Mouse (Mus musculus) right cerebral cortex, postnatal 14 days (tissue): ENCODE measurements around the gene Gm5901.
A peak's percentile ranks its signal among the peaks of the same experiment; 100 is the strongest.
"Not testable (repeated sequence)": the region's sequence is repeated elsewhere in the genome, so short reads cannot be mapped to it uniquely, and the experiment has no call there.

Experiments used
- DNase-seq: peaks from one replicate; pipeline ENCODE4 v3.0.0; 2022

Gene Gm5901

DNA sequence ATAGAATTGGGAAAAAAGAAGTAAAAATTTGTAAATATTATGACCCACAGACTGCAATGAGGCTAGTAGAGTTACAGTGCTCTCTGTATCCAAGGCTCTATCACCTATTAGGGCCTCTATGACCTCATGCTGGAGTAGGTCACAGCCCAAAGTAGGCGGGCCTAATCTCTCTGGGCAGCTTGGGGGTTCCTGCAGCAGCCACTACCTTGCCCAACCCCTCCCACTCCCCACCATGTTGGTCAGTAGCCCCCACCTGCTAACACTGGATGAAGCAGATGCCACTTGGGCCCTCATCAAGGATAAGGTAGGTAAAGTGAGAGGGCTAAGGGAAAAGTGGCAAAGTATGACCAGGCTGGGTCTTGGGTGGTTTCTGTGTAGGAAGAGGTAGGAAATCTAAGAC is at the start of gene Gm5901:
Gene Gm5901, plus strand, starts transcription at position 173 of the 400 bp plus-strand sequence.
- DNase-seq, result no peak

DNA sequence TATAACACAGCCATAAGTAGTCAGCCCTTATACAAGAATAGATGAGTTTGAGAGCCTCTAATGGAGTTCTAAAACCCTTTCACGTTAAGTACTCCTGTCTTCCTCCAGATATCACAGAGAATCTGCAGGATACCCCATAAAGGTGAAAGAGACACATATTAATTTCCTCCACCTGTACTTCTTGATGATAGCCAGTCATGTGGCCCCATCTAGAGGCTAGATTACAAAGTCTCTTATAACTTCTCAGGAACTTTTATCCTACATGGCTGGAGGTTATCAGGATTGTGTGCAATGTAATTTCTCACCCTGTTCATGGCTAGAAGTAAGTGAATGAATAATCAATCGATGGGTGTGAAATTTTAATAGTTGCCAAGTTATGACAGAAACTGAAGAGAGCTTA is 49.5 kb upstream of the Gm5901 start:
- DNase-seq, result no peak

DNA sequence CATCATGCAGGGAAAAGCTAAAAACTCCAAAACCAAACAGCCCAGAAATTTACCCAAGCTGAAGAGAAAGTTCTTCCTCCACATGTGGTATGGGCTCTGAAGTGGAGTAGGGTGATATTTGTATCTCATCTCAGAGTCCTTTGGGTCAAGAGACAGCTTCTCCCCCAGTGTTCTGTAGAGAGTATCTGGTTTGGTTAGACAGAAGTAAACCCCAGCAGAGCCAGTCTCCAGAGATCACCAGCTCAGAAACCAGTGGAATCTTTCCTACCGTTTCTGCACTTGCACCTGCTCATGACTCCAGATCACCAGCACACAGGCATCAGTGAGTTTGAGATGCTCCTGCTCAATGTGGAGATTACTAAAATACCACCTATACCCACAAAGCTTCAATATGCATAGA is 40.8 kb upstream of the Gm5901 start, which contains the start of gene Olfr690:
Gene Olfr690, minus strand, starts transcription at position 101 of the 400 bp plus-strand sequence.
- DNase-seq, result no peak

DNA sequence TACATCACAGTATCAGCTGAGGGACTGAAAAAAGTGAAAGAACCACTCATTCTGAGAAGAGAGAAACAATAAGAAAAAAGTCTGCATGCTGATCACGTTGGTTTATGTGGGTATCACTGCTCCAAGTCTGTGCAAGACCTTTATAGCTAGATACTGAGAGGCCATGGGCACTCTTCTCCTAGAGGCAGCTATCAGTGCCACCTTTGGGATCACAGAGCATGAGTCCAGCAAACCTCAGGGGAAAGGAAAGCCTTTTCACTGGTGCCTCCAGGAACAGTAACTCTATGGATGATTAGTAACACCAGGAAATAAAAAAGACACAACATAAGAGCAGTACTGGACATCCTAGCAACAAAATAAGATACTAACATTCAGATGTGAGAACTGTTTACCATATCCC is 32.7 kb upstream of the Gm5901 start, which contains the start of gene Olfr691:
Gene Olfr691, minus strand, starts transcription at position 101 of the 400 bp plus-strand sequence.
- DNase-seq, result no peak

- DNase-seq, result no peak
Measured at GRCm38 (mm10) chr7:105342752-105343151, 32.1 kb upstream of the Gm5901 start.

- DNase-seq, result not testable (repeated sequence)
Measured at GRCm38 (mm10) chr7:105356064-105356463, 18.8 kb upstream of the Gm5901 start.

DNA sequence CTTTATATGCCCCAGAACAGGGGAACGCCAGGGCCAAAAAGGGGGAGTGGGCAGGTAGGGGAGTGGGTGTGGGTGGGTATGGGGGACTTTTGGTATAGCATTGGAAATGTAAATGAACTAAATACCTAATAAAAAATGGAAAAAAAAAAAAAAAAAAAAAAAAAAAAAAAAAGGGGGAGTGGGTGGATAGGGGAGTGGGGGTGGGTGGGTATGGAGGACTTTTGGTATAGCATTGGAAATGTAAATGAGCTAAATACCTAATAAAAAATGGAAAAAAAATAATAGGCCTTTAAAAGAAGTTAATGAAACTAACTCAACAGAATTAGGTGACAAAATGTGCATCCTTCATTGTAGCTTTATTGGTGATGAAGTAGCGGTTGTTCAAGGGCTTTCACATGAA is 18.4 kb upstream of the Gm5901 start:
- DNase-seq, result not testable (repeated sequence)

- DNase-seq, result no peak
Measured at GRCm38 (mm10) chr7:105361713-105362112, 13.1 kb upstream of the Gm5901 start.

DNA sequence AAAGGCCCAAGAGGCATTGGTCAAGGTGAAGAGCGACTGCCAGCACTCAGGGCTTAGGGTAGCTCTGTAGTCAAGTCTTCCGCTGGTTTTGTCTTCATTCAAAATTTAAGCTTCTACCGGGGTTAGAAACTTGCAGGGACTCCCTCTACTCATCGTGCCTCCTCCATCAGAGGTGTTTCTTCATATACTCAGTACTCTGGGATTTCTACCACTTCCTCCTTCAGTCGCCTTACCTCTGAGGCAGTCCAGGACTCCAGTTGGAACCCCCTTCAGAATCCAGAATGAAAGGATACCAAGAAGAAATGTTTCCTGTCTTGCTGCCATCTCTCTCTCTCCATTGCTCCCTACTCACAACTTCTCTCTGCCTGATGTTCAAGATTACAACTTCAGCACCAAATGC is 7.6 kb upstream of the Gm5901 start:
- no peak for DNase-seq

- no peak for DNase-seq
Measured at GRCm38 (mm10) chr7:105367930-105368329, 6.9 kb upstream of the Gm5901 start, which contains the start of gene Olfr692. TSS of gene Olfr692 (plus strand) at chr7:105368230.

DNA sequence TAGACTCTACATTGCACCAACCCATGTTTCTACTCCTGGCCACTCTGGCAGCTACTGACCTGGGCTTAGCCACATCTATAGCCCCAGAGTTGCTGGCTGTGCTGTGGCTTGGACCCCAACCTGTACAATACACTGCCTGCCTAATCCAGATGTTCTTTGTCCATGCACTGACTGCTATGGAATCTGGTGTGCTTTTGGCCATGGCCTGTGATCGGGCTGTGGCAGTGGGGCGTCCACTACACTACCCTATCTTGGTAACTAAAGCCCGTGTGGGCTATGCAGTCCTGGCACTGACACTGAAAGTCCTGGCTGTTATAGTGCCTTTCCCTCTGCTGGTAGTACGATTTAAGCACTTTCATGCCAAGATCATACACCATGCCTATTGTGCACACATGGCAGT is 6.3 kb upstream of the Gm5901 start:
- no peak for DNase-seq

DNA sequence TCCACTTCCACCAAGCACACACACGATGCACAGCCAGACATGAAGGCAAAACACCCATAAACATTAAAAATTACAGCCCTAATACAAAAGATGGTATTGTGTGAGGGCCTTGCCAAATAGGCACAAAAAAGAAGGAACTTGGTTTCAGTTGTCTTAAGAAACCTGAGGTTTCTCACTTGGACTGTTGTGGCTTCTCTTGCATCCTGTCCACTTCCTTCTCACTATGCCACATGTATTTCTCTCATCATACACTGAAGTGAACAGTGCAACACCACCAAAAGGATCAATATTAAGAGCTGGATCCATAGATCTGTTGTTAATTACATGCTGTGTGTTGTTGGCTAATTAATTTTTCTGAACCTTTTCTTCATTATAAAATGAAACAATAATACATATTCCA is 1.9 kb upstream of the Gm5901 start:
- no peak for DNase-seq

- DNase-seq, result no peak
Measured at GRCm38 (mm10) chr7:105373509-105373908, 1.3 kb upstream of the Gm5901 start.

GRCm38 (mm10) chr7:105373976-105374375 is 862 bp upstream of the Gm5901 start:
- DNase-seq, result no peak

DNA sequence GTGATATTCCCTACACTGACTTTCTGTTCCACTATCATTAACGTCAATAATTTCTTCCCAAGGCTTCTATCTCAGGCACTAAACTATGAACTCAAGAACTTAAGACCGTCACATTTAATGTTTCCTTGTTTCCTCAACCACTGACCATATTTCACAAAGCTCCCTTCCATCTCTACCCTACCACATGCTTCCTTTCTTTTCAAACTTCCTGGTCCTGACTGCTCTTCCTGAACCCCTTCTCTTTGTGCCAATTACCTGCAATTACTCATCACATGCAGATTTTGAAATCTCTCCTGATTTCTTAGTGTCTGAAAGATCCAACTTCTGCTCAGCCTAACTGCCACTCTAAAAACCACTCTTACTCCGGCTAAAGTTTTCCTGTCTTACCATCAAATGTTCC is 5.5 kb downstream of the Gm5901 start:
- no peak for DNase-seq

GRCm38 (mm10) chr7:105387696-105388095 is 12.9 kb downstream of the Gm5901 start:
- no peak for DNase-seq

DNA sequence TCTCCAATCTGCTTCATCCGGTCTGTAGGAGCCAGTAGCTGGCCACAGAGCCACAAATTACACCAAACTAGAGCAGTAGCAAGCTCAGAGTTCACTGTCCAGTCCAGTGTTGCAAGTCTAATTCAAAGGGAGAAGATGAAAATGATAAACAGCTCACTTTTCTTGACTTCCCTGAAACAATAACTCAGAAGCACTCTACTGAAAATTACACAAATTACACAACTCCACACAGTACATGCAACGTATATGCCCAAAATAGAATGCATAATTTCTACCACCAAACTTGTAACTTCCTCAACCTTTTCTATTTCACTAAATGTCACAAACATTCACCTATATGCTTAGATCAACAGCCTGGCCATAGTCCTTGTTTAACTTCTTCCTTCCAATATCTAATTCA is 15.4 kb downstream of the Gm5901 start:
- no peak for DNase-seq

DNA sequence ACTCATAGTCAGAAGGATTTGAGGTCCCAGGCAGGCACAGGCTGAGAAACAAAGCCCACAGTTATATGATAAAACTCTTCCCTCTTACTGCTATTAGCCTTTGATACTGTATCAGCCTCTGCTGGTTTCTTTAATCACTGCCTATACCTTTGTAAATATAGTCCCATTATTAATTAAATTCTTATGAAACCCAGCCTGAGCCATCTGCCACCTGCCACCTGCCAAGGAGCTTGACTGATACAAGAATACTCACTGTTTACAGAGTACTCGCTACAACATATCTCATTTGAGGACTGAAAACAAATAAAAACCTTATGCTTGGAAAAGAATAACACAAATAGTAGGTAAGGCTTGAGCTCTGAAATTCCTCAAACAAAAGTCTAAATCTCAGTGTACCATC is 19.8 kb downstream of the Gm5901 start:
- no peak for DNase-seq

DNA sequence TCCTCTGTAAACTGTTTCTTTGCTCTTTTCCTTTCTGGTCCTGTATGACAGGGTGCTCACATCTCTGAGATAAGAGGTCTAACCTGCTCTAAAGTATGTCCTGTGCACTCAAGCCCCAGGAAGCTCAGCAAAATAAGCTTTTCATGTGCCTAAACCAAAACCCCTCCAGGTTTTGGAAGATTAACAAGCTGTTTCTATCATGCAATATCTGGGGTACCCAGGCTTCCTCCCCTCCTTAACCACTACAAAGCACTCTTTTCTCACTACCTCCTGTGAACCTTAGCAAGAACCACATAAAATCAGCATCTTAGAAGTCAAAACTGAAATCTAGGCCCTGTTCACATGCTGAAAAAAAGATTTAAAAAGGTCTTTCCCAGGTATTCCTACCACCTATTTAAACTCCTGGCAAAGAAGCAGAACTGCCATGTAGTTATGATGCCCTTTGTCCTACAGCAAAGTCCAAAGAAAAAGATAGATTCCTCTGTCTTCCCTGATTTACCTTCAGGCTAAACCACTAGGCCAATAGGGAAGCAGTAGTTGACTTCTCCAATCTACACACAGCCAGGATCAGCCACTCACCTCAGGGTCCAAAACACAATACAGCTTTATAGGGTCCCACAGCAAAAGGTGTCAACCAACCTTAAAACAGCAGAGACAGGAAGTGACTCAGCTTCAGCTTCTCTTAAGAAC is 20.4 kb downstream of the Gm5901 start:
- DNase-seq, result no peak

DNA sequence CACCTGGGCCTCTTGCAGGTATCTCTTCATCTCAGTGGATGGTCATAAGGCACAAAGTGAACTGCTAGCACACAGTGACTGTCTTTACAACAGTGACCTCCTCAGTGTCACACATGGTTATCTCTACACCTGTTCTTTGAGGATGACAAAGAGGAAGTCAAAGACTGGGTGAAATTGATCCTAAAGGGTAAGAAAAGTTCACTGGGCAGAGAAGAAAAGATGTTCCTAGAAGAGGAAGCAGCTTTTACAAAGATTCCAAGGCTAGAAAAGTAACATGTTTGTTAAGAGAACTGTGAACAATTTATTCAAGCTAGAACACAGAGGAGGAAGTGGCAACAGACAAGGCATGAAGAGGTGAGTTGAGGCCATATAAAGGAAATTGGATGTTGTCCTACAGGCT is 21.3 kb downstream of the Gm5901 start:
- no peak for DNase-seq

DNA sequence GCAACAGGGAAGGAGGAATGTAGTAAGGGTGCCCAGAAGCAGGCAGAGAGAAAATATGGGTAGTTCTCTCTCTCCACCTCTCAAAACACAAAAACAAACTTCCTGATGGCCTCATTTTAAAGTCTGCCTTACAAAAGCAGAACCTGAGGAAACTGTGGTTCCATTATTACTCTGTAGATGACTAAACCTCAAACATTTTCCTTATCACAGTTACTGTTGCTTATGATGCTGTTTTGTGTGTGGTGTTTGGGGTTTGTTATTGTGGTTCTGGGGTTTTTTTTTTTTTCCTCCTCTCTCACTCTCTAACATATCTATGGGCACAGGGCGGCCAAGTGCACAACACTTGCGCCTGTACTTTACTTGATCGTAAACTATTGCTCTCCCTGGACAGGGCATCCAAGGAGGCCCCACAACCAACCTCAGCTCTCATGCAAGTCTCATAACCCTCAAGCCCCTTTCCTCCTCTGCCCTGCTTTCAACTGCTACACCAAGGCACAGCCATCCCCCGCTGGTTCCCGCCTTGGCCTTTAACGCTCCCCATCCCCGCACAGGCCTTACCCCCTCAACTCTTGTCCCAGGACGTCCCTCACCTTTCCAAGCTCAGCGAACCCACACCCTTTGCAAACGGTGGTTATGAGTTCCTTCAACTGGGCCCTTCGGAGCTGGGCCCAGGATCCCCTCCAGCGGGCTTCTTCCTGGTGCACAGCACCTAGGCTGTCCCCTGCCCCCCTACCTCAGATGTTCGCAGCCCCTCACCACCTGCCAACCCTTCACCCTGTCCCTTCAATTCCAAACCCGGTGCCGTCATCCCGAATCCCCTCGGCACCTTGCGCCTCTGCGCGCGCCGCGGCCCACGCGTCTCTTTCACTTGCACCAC is 24.5 kb downstream of the Gm5901 start:
- no peak for DNase-seq

DNA sequence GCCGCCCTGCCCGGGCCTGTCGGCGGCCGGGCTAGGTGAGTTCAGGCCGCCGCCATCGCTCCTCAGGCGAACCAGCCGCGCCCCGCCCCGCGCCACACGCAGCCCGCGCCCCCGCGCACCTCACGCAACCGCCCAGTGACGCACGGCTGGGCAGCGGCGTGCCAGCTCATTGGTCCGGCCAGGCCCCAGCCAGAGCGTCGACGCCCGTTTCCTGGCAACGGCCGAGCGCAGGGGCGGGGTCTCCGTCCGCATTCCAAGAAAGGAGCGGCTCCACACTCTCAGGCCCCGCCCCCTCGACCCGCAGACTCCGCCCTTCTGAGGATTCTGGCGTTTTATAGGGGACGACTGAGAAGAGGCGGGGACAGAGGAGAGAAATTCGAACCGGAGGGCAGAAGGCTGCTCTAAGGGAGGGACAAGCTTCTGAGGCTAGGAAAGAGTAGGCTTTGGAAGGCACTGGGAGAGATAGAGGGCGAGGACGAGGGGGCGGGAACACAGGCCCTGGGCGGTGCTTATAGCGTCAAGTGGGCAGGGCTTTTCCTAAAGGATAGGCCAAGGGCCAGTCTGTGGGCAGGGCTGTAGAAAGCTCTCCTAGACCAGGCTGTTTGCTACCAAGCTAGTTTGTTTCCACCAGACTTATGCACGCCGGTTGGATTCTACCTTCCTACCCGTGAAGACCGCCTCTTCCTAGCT is 25.2 kb downstream of the Gm5901 start, which contains the start of gene Fam160a2:
Gene Fam160a2, minus strand, starts transcription at position 120 of the 690 bp plus-strand sequence.
- peak; percentile 100 for DNase-seq

DNA sequence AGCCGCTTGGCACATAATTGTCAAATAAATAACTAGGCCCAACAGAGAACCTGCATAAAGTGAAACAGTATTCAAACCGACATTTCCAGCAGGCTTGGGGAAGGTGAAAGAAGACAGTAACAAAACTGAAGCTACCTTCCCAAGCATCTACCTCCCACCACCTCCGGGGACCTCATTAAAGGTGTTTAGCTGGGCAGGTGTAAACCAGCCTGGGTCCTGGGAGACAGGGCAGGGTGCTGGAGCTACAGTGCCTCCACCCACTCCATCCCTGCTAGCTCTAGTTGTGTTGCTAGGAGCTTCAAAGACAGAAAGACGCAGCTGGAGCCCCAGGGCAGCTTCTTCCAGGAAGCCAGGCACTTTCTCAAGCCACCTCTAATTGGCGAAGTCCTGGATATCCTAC is 29.4 kb downstream of the Gm5901 start, which contains the start of gene Cnga4:
Gene Cnga4, plus strand, starts transcription at position 301 of the 400 bp plus-strand sequence.
- DNase-seq, result no peak
